Mouse (Mus musculus) kidney, adult 2 months (tissue): ENCODE data around the gene Ddx59. TPM values are rescaled to one million over a fixed set of nuclear protein-coding genes. Genes with fewer than 3 reads are reported as not detected.

ENCODE experiments used
- DNase-seq: peaks from one replicate; pipeline ENCODE4 v3.0.0; 2021
- H3K27ac ChIP-seq: fragments of 200-500 bp; 2 replicates; pipeline ENCODE4 v1.5.1; 2012; ENCODE audit warnings: low read depth, low read length, control low read depth, inconsistent platforms; ENCODE audit not compliant: insufficient read depth
- H3K27me3 ChIP-seq: fragments of 200-500 bp; replicated peaks from 2 replicates; pipeline ENCODE4 v1.6.1; 2012; ENCODE audit warnings: mild to moderate bottlenecking, moderate library complexity, low read length, inconsistent platforms; ENCODE audit not compliant: control insufficient read depth, insufficient read depth
- H3K36me3 ChIP-seq: fragments of 200-500 bp; 2 replicates; pipeline ENCODE4 v1.6.1; 2012; ENCODE audit warnings: mild to moderate bottlenecking, moderate library complexity, low read length, inconsistent platforms; ENCODE audit not compliant: control insufficient read depth, insufficient read depth
- H3K4me1 ChIP-seq: fragments of 200-500 bp; 2 replicates; pipeline ENCODE4 v1.6.1; 2011; ENCODE audit warnings: low read length; ENCODE audit not compliant: control insufficient read depth, insufficient read depth
- H3K4me3 ChIP-seq: fragments of 200-500 bp; 2 replicates; pipeline ENCODE4 v1.5.1; 2011; ENCODE audit warnings: mild to moderate bottlenecking, low read depth, low read length, control low read depth; ENCODE audit not compliant: insufficient read depth
- CTCF ChIP-seq: fragments of 200-500 bp; conservative IDR thresholded peaks from 2 replicates; pipeline ENCODE4 v1.5.1; 2011; ENCODE audit warnings: low read depth, mild to moderate bottlenecking, control low read depth, low read length, moderate library complexity, mixed read lengths; ENCODE audit not compliant: insufficient read depth, insufficient read length
- POLR2A ChIP-seq: fragments of 200-500 bp; IDR thresholded peaks from one replicate; pipeline ENCODE4 v1.6.1; 2011; ENCODE audit warnings: low read depth, low read length, control low read depth
- WGBS: fragments of 180-500 bp; shearing (Covaris S2); methylation state at CpG from one replicate; pipeline ENCODE4 v1.1.7; 2018; 5-methylcytosine and 5-hydroxymethylcytosine counted together
- polyA plus RNA-seq: library from polyadenylated mRNA; depleted of rRNA; stranded (reverse); fragments of >200 nt; gene quantifications from 2 replicates; pipeline ENCODE4 v1.2.3, GENCODE M21; 2012; rRNA removed

Gene Ddx59
- 4.3 and 4.9 TPM in 2 replicates for polyA plus RNA-seq

GRCm38 (mm10) chr1:136414798-136415755 is at the start of gene Ddx59:
Gene Ddx59, plus strand, starts transcription at chr1:136415271.
- H3K4me1 ChIP-seq = no peaks in the 10 kb centered on the region
- DNase-seq = peak; percentile 99
- TF ChIP-seq POLR2A (no peak), CTCF (no peak)
- no peaks in the 10 kb centered on the region for H3K27me3 ChIP-seq
- WGBS = 2% methylated on average over 78 of the region's 78 CpGs
- H3K4me3 ChIP-seq = peak within 1 kb of the TSS; percentile 74
- H3K27ac ChIP-seq = peak within 1 kb of the TSS; percentile 97
- no peaks in the 10 kb centered on the region for H3K36me3 ChIP-seq

- Histone ChIP-seq H3K27me3 (no peaks in the 10 kb centered on the region), H3K4me1 (peaks cover 5% of the 10 kb centered on the region; the same call in 1 of the 2 replicates), H3K36me3 (no peaks in the 10 kb centered on the region), H3K27ac (no peak overlapping the region), H3K4me3 (no peak overlapping the region)
- TF ChIP-seq POLR2A = no peak
- TF ChIP-seq CTCF = no peak
- no peak for DNase-seq
- 92% methylated on average over 3 of the region's 3 CpGs for WGBS
Measured at GRCm38 (mm10) chr1:136365986-136366385, 49.1 kb upstream of the Ddx59 start.

- Histone ChIP-seq H3K27me3 (no peaks in the 10 kb centered on the region), H3K4me1 (no peaks in the 10 kb centered on the region), H3K27ac (no peak overlapping the region), H3K36me3 (no peaks in the 10 kb centered on the region), H3K4me3 (no peak overlapping the region)
- DNase-seq = no peak
- no peak for TF ChIP-seq POLR2A
- TF ChIP-seq CTCF = no peak
- WGBS = 92% methylated on average over 7 of the region's 7 CpGs
Measured at GRCm38 (mm10) chr1:136379261-136379660, 35.8 kb upstream of the Ddx59 start.

- WGBS = 86% methylated on average over 4 of the region's 4 CpGs
- Histone ChIP-seq H3K27me3 (no peaks in the 10 kb centered on the region), H3K27ac (no peak overlapping the region), H3K36me3 (no peaks in the 10 kb centered on the region), H3K4me3 (no peak overlapping the region), H3K4me1 (no peaks in the 10 kb centered on the region)
- DNase-seq = no peak
- TF ChIP-seq CTCF = no peak
- no peak for TF ChIP-seq POLR2A
Measured at GRCm38 (mm10) chr1:136380161-136380560, 34.9 kb upstream of the Ddx59 start.

- DNase-seq = peak; percentile 13
- H3K27ac ChIP-seq = no peak overlapping the region
- no peaks in the 10 kb centered on the region for H3K27me3 ChIP-seq
- TF ChIP-seq POLR2A (no peak), CTCF (no peak)
- no peak overlapping the region for H3K4me3 ChIP-seq
- H3K4me1 ChIP-seq = no peaks in the 10 kb centered on the region
- 89% methylated on average over 8 of the region's 8 CpGs for WGBS
- H3K36me3 ChIP-seq = no peaks in the 10 kb centered on the region
Measured at GRCm38 (mm10) chr1:136380606-136381005, 34.5 kb upstream of the Ddx59 start.

GRCm38 (mm10) chr1:136381169-136381568 is 33.9 kb upstream of the Ddx59 start:
- no peak for TF ChIP-seq POLR2A
- no peak for TF ChIP-seq CTCF
- Histone ChIP-seq H3K27ac (no peak overlapping the region), H3K27me3 (no peaks in the 10 kb centered on the region), H3K36me3 (no peaks in the 10 kb centered on the region), H3K4me3 (no peak overlapping the region), H3K4me1 (no peaks in the 10 kb centered on the region)
- peak; percentile 31 for DNase-seq
- WGBS = 58% methylated on average over 6 of the region's 6 CpGs

- no peaks in the 10 kb centered on the region for H3K4me1 ChIP-seq
- no peak for TF ChIP-seq CTCF
- TF ChIP-seq POLR2A = no peak
- WGBS = 58% methylated on average over 5 of the region's 5 CpGs
- peak; percentile 43 for DNase-seq
- no peak overlapping the region for H3K27ac ChIP-seq
- H3K27me3 ChIP-seq = no peaks in the 10 kb centered on the region
- H3K36me3 ChIP-seq = no peaks in the 10 kb centered on the region
- no peak overlapping the region for H3K4me3 ChIP-seq
Measured at GRCm38 (mm10) chr1:136381583-136381982, 33.5 kb upstream of the Ddx59 start.
